Mouse (Mus musculus) limb, embryonic 12.5 days (tissue): ENCODE results near the gene Meox1. TPM values are rescaled to one million over a fixed set of nuclear protein-coding genes. Genes with fewer than 3 reads are reported as not detected.

Experiments used
- ATAC-seq: fragments of 200-750 bp; cut with Nextera tagmentation; 2 replicates; pipeline ENCODE4 v1.8.0; 2017; ENCODE audit warnings: low read depth, moderate TSS enrichment; ENCODE audit not compliant: insufficient number of reproducible peaks, insufficient read depth, low FRiP score, low TSS enrichment
- H3K27ac ChIP-seq: fragments of 300-500 bp; sonication (generic); 2 replicates; pipeline ENCODE4 v1.5.1; 2016; ENCODE audit warnings: mild to moderate bottlenecking, moderate library complexity
- H3K27me3 ChIP-seq: fragments of 300-500 bp; sonication (generic); 2 replicates; pipeline ENCODE4 v1.6.1; 2016; ENCODE audit warnings: mild to moderate bottlenecking, moderate library complexity
- H3K36me3 ChIP-seq: fragments of 300-500 bp; sonication (generic); 2 replicates; pipeline ENCODE4 v1.6.1; 2016; ENCODE audit warnings: mild to moderate bottlenecking, moderate library complexity
- H3K4me1 ChIP-seq: fragments of 300-500 bp; sonication (generic); replicated peaks from 2 replicates; pipeline ENCODE4 v1.6.1; 2016
- H3K4me2 ChIP-seq: fragments of 300-500 bp; sonication (generic); 2 replicates; pipeline ENCODE4 v1.6.1; 2016; ENCODE audit warnings: mild to moderate bottlenecking, moderate library complexity
- H3K4me3 ChIP-seq: fragments of 300-500 bp; sonication (generic); replicated peaks from 2 replicates; pipeline ENCODE4 v1.5.1; 2016; ENCODE audit warnings: mild to moderate bottlenecking
- H3K9ac ChIP-seq: fragments of 300-500 bp; sonication (generic); replicated peaks from 2 replicates; pipeline ENCODE4 v1.6.1; 2016; ENCODE audit warnings: mild to moderate bottlenecking, moderate library complexity
- H3K9me3 ChIP-seq: fragments of 300-500 bp; sonication (generic); 2 replicates; pipeline ENCODE4 v1.6.1; 2016; ENCODE audit warnings: mild to moderate bottlenecking, moderate library complexity
- WGBS: fragments of 180-500 bp; shearing (Covaris S2); methylation state at CpG from one replicate; pipeline ENCODE4 v1.1.7; 2016; 5-methylcytosine and 5-hydroxymethylcytosine counted together
- polyA plus RNA-seq: library from polyadenylated mRNA; unstranded; fragments of >200 nt; fragmentation: Nextera tagmentation; extraction: Ambion mirVana; gene quantifications from 2 replicates; pipeline ENCODE4 v1.2.1, GENCODE M21; 2016

Meox1 gene
- polyA plus RNA-seq, 1 experiment from 2014 or later = 14.1 TPM

DNA sequence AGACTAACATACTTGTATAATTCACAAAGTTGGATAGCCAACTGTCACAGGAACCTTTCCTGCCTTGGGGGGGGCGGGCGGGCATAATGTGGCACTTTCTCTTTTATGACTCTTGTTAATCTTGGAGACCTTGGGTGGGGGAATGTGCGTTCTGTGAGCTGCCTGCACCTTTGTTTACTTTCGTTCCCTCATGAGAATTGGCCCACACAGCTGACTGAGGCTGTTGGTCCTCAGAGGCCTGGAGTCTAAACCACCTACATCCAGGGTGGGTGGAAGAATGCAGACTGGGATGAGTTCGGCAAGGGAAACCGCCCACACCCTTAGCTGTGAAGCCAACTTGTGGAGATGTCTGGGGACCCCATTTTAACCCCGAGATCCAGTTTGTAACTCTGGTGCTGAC lies 13.0 kb downstream of the Meox1 start:
- H3K27me3 ChIP-seq = peaks cover 12% of the 10 kb centered on the region

GRCm38 (mm10) chr11:101879672-101880071 lies 14.5 kb downstream of the Meox1 start:
- Histone ChIP-seq H3K4me1 (peaks cover 63% of the 10 kb centered on the region), H3K9me3 (no peaks in the 10 kb centered on the region), H3K4me2 (no peak overlapping the region), H3K27ac (no peak overlapping the region), H3K27me3 (peaks cover 6% of the 10 kb centered on the region), H3K9ac (no peak overlapping the region), H3K36me3 (no peaks in the 10 kb centered on the region), H3K4me3 (no peak overlapping the region)
- no peak for ATAC-seq
- WGBS = 72% methylated on average over 4 of the region's 4 CpGs

More for the DNA sequence above, 13.0 kb downstream of the Meox1 start:
- WGBS = 28% methylated on average over 7 of the region's 7 CpGs
- Histone ChIP-seq H3K4me1 (peaks cover 66% of the 10 kb centered on the region), H3K9me3 (no peaks in the 10 kb centered on the region), H3K36me3 (no peaks in the 10 kb centered on the region), H3K27ac (peak overlapping the region; percentile 73), H3K4me3 (peak overlapping the region; percentile 32), H3K9ac (peak overlapping the region; percentile 59; the same call in 1 of the 2 replicates), H3K4me2 (peak overlapping the region; percentile 62)
- no peak for ATAC-seq

- Histone ChIP-seq H3K9me3 (no peaks in the 10 kb centered on the region), H3K4me1 (peaks cover 64% of the 10 kb centered on the region), H3K27me3 (peaks cover 6% of the 10 kb centered on the region; the same call in 1 of the 2 replicates), H3K4me2 (no peak overlapping the region), H3K9ac (no peak overlapping the region), H3K4me3 (no peak overlapping the region), H3K36me3 (no peaks in the 10 kb centered on the region), H3K27ac (no peak overlapping the region)
- no peak for ATAC-seq
- WGBS = 79% methylated on average over 6 of the region's 6 CpGs
Measured at GRCm38 (mm10) chr11:101878696-101879095, 15.5 kb downstream of the Meox1 start.

DNA sequence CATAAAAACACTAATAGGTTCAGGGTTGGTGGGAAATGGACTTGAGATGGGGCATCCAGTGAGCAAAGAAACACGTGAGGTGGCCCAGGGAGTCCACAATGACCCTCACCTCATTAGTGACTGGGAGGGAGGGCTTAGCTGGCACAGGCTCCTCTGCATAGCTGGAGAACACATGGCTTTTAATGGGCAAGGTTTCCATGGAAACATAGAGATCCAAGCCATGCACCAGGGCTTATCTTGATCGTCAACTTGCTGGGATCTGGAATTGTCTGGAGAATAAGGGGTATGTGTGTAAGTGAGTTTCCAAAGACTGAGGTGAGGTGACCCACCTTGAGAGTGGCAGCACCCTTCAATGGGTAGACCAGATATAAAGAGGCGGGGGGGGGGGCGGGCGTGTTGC lies 19.2 kb downstream of the Meox1 start:
- WGBS = 46% methylated on average over 5 of the region's 5 CpGs
- Histone ChIP-seq H3K9ac (no peak overlapping the region), H3K9me3 (no peaks in the 10 kb centered on the region), H3K27me3 (no peaks in the 10 kb centered on the region), H3K4me1 (peaks cover 57% of the 10 kb centered on the region), H3K4me3 (no peak overlapping the region), H3K27ac (no peak overlapping the region), H3K36me3 (no peaks in the 10 kb centered on the region), H3K4me2 (no peak overlapping the region)
- ATAC-seq = no peak

DNA sequence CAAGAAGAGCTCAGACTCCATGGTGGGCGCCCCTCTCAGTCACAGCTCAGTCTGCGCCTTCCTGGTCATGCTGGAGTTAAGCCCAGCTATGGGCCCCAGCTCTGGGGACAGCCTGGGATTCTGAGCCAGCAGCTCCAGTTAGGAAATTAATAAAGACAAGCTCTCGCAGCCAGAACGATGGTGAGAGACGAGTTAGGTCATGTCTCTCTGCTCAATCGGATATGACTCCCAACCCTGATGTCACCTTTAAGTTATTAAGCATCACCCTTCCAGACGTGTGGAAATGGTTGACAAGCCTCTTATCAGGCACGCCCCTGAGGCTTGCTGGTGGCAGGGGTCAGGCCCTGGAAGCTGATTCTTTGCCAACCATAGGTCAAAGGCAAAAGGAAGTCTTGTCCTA lies 20.3 kb downstream of the Meox1 start:
- WGBS = 43% methylated on average over 8 of the region's 8 CpGs
- no peak for ATAC-seq
- Histone ChIP-seq H3K9ac (no peak overlapping the region), H3K4me3 (no peak overlapping the region), H3K36me3 (no peaks in the 10 kb centered on the region), H3K4me2 (no peak overlapping the region), H3K27ac (peak overlapping the region; percentile 62; the same call in 1 of the 2 replicates), H3K9me3 (no peaks in the 10 kb centered on the region), H3K27me3 (no peaks in the 10 kb centered on the region), H3K4me1 (peaks cover 49% of the 10 kb centered on the region)

GRCm38 (mm10) chr11:101871435-101871834 lies 22.7 kb downstream of the Meox1 start:
- no peak for ATAC-seq
- no peaks in the 10 kb centered on the region for H3K27me3 ChIP-seq
- 47% methylated on average over 6 of the region's 6 CpGs for WGBS

GRCm38 (mm10) chr11:101870067-101870765 lies 24.0 kb downstream of the Meox1 start:
- H3K9me3 ChIP-seq = no peaks in the 10 kb centered on the region
- H3K4me2 ChIP-seq = peak overlapping the region; percentile 10; the same call in 1 of the 2 replicates
- no peaks in the 10 kb centered on the region for H3K36me3 ChIP-seq
- no peak overlapping the region; the same call in 1 of the 2 replicates for H3K9ac ChIP-seq
- H3K4me3 ChIP-seq = no peak overlapping the region
- H3K27ac ChIP-seq = no peak overlapping the region
- peaks cover 41% of the 10 kb centered on the region for H3K4me1 ChIP-seq
- no peak for ATAC-seq
- no peaks in the 10 kb centered on the region for H3K27me3 ChIP-seq
- 52% methylated on average over 18 of the region's 18 CpGs for WGBS

More at GRCm38 (mm10) chr11:101871435-101871834, 22.7 kb downstream of the Meox1 start:
- H3K4me2 ChIP-seq = no peak overlapping the region
- no peaks in the 10 kb centered on the region for H3K36me3 ChIP-seq
- no peak overlapping the region for H3K9ac ChIP-seq
- no peaks in the 10 kb centered on the region for H3K9me3 ChIP-seq
- peaks cover 46% of the 10 kb centered on the region for H3K4me1 ChIP-seq
- no peak overlapping the region for H3K4me3 ChIP-seq
- 0 out of 2 replicates have a peak overlapping the region, but pooled peaks have one; percentile 23 for H3K27ac ChIP-seq

DNA sequence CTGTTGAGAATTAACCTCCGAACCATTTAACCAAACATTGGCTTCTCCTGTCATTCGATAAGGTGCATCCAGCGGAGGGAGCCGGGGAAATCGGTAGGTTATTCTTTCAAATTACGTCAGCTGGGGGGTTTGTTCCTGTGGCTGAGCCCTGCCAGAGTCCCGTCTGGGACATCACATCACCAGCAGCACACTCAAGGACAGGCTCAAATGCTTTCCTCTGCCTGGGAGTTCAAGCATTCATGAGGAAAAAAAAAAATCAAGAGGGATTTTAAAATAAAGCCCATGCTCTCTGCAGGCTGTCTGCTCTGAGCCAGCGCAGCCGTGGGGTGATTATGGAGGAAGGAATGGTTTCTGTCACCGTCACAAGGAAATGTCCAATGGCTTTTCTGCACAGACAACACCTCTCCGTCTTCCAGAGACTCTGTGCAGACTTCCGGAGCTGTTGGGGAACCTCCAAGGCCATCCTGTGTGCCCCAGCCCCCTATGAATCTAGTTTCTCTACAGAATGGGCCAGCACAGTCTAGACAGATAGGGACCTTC lies 26.6 kb downstream of the Meox1 start:
- peak overlapping the region; percentile 68 for H3K27ac ChIP-seq
- no peaks in the 10 kb centered on the region for H3K27me3 ChIP-seq
- ATAC-seq = no peak
- H3K9ac ChIP-seq = no peak overlapping the region
- no peak overlapping the region; the same call in 1 of the 2 replicates for H3K4me2 ChIP-seq
- peaks cover 25% of the 10 kb centered on the region for H3K4me1 ChIP-seq
- 23% methylated on average over 12 of the region's 12 CpGs for WGBS
- no peak overlapping the region for H3K4me3 ChIP-seq
- H3K9me3 ChIP-seq = no peaks in the 10 kb centered on the region
- H3K36me3 ChIP-seq = no peaks in the 10 kb centered on the region

DNA sequence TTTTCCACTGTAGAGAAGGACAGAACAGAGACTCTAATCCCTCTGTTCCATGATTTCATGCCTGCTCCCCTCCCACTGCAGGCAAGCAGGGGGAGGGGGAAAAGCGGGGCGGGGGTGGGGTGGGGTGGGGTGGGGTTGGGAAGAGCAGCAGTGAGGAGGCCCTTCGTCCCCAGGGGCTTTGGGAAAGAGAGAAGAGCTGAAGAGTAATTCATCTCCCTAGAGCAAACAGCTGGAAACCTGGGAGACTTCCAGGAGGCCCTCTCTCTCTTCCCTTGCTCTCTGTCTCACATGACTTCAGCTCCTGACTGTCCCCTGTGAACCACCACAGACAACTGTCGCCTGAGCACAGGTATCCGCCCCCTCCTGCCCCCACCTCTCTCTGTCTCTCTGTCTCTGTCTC lies 35.4 kb downstream of the Meox1 start:
- Histone ChIP-seq H3K36me3 (no peaks in the 10 kb centered on the region), H3K27me3 (no peaks in the 10 kb centered on the region), H3K9me3 (no peaks in the 10 kb centered on the region), H3K27ac (no peak overlapping the region), H3K4me1 (0 out of 2 replicates have a peak, but pooled peaks cover 5% of the 10 kb centered on the region), H3K4me2 (no peak overlapping the region), H3K4me3 (no peak overlapping the region), H3K9ac (no peak overlapping the region)
- WGBS = 28% methylated on average over 5 of the region's 5 CpGs
- no peak for ATAC-seq

DNA sequence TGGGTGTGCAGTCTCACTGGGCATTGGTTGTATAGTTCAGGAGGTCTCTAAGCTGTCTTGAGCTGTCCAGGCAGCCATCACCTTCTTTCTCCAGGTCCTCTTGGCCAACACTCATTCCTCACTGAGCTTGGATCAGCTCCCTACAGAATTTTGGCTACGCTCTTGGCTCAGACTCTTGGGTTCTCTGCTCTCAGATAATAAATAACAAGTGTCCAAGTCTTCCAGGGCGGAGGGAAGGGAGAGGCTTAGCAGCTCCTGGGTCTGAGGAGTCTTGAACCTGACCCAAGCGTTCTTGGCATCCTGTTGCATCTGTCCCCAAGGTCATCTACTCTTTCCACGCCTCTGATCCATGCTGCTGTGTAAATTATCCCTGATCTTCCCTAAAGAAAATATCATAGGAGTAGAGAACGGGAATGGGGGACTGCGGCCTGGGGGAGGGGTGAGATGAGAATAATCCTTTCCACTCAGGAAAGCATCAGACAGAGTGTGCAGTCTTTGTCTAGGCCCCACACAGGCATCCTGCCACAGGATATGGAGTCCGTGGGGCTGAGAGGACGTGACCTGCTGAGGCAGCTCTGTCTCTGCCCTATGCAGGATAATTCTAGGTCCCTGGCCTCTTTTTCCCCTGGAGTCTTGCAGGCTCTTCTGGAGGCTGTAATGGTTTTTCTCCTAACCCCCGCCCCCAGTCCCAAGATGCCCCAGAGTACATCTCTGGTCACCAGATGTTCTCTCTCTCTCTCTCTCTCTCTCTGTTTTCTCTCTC lies 38.0 kb downstream of the Meox1 start:
- Histone ChIP-seq H3K4me3 (no peak overlapping the region), H3K4me2 (no peak overlapping the region), H3K36me3 (no peaks in the 10 kb centered on the region), H3K27ac (no peak overlapping the region), H3K27me3 (no peaks in the 10 kb centered on the region), H3K9ac (no peak overlapping the region), H3K9me3 (no peaks in the 10 kb centered on the region), H3K4me1 (peaks cover 19% of the 10 kb centered on the region)
- ATAC-seq = no peak
- 71% methylated on average over 9 of the region's 9 CpGs for WGBS

DNA sequence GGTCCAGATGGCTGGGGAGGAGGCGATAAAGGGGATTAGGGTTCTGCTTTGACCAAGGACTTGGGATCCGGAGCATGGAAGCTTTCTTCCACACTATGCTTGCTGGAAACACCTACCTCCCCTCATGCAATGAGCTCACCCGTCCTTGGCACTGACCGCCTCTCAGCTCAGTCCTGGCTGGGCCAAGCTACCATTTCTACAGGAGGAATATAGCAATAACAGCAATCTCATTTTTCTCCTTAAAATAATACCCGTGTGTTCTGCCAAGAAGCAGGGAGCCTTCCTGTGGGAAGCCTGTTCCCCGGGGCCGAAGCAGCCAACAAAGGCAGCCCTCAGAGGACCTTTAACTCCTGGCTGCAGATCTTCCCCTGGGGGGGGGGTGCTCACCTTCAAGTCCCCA lies 43.1 kb downstream of the Meox1 start:
- Histone ChIP-seq H3K27me3 (no peaks in the 10 kb centered on the region), H3K9ac (no peak overlapping the region), H3K36me3 (no peaks in the 10 kb centered on the region), H3K4me2 (no peak overlapping the region), H3K4me1 (peaks cover 15% of the 10 kb centered on the region), H3K27ac (no peak overlapping the region), H3K4me3 (no peak overlapping the region), H3K9me3 (no peaks in the 10 kb centered on the region)
- WGBS = 72% methylated on average over 7 of the region's 7 CpGs
- ATAC-seq = no peak
